Mouse (Mus musculus) small intestine, adult 2 months (tissue): ENCODE measurements around the gene Nadk2.

Experiments used
- CTCF ChIP-seq: fragments of 200-500 bp; IDR thresholded peaks from 2 replicates; pipeline ENCODE4 v1.5.1; 2012; ENCODE audit warnings: low read depth, mild to moderate bottlenecking, control low read depth, inconsistent platforms, low read length, moderate library complexity, mixed read lengths; ENCODE audit not compliant: insufficient replicate concordance, insufficient read length; ENCODE audit errors: extremely low read depth
- POLR2A ChIP-seq: fragments of 200-500 bp; IDR thresholded peaks from 2 replicates; pipeline ENCODE4 v1.6.1; 2012; ENCODE audit warnings: low read depth, mild to moderate bottlenecking, control low read depth, inconsistent platforms, low read length, moderate library complexity

DNA sequence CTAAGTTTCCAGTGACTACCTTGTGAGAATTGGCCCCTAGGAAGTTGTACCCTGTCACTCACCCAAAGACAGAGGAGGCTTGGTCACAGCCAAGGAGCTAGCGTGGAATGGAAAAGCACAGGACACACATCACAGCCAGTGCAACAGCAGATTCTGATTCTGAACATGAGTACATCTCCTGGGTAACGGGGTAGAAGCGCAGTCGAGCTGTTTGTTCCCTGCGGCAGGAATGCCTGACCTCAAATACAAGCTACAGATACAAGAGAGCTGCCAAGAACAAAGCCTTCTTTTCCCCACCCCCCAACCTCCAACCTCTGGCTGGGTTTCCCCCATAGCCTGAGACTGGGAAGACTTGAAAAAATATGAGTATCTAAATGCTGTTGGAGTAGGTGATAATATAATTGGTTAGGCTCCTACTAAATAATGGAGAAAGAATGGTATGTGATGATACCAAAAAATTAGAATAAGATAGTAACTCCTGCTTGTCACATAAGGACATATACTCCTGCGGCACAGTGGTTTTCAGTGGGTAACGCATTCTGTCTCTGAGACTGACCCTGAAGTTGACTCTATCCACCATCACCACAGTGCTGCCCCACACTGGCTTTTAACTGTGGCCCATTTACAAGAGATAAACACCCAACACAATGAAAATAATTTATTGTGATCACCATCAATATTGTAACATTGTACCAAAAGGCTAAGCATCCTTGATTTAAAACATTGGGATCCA, 9.7 kb upstream of the Nadk2 start:
- TF ChIP-seq POLR2A (no peak), CTCF (no peak)
